Mouse (Mus musculus) kidney, postnatal 0 days (tissue): Measurements from ENCODE around the gene Irak1. TPM values are rescaled to one million over a fixed set of nuclear protein-coding genes. Genes with fewer than 3 reads are reported as not detected.
A peak's percentile ranks its signal among the peaks of the same experiment; 100 is the strongest.

Experiments used
- ATAC-seq: fragments of 200-750 bp; cut with Nextera tagmentation; replicated peaks from 2 replicates; pipeline ENCODE4 v1.8.0; 2017; ENCODE audit warnings: low read depth, moderate number of reproducible peaks, moderate TSS enrichment, moderate library complexity; ENCODE audit not compliant: low FRiP score
- DNase-seq: peaks from one replicate; pipeline ENCODE4 v3.0.0-alpha.2; 2016; ENCODE audit warnings: low spot score
- H3K27ac ChIP-seq: fragments of 300-500 bp; sonication (generic); 2 replicates; pipeline ENCODE4 v1.5.1; 2014; ENCODE audit warnings: mild to moderate bottlenecking
- H3K27me3 ChIP-seq: fragments of 300-500 bp; sonication (generic); 2 replicates; pipeline ENCODE4 v1.6.1; 2014; ENCODE audit warnings: low read length, mixed read lengths; ENCODE audit not compliant: insufficient read depth
- H3K36me3 ChIP-seq: fragments of 300-500 bp; sonication (generic); 2 replicates; pipeline ENCODE4 v1.6.1; 2014; ENCODE audit warnings: low read length, mixed read lengths; ENCODE audit not compliant: insufficient read depth
- H3K4me1 ChIP-seq: fragments of 300-500 bp; sonication (generic); replicated peaks from 2 replicates; pipeline ENCODE4 v1.6.1; 2014; ENCODE audit warnings: antibody characterized with exemption, low read length, mixed read lengths; ENCODE audit not compliant: insufficient read depth
- H3K4me2 ChIP-seq: fragments of 300-500 bp; sonication (generic); 2 replicates; pipeline ENCODE4 v1.6.1; 2014; ENCODE audit warnings: mild to moderate bottlenecking, low read length, moderate library complexity, mixed read lengths
- H3K4me3 ChIP-seq: fragments of 300-500 bp; sonication (generic); replicated peaks from 2 replicates; pipeline ENCODE4 v1.5.1; 2014; ENCODE audit warnings: low read depth, low read length
- H3K9ac ChIP-seq: fragments of 300-500 bp; sonication (generic); 2 replicates; pipeline ENCODE4 v1.6.1; 2014; ENCODE audit warnings: low read depth, low read length
- H3K9me3 ChIP-seq: fragments of 300-500 bp; sonication (generic); replicated peaks from 2 replicates; pipeline ENCODE4 v1.6.1; 2016; ENCODE audit warnings: low read length, inconsistent platforms, mixed read lengths
- CTCF ChIP-seq: IDR thresholded peaks from 2 replicates; pipeline ENCODE4 v1.5.1; 2016; ENCODE audit warnings: antibody characterized with exemption, low read depth, mild to moderate bottlenecking, moderate library complexity
- WGBS: fragments of 180-500 bp; shearing (Covaris S2); extraction: QIAGEN DNeasy Blood & Tissue Kit; methylation state at CpG from one replicate; pipeline ENCODE4 v1.1.7; 2014; 5-methylcytosine and 5-hydroxymethylcytosine counted together
- polyA plus RNA-seq: library from polyadenylated mRNA; unstranded; fragments of >200 nt; fragmentation: Nextera tagmentation; extraction: Ambion mirVana; gene quantifications from 2 replicates; pipeline ENCODE4 v1.2.1, GENCODE M21; 2015

Irak1 gene
- polyA plus RNA-seq, 1 experiment from 2014 or later, result 49.2 TPM

GRCm38 (mm10) chrX:74022795-74023187 is 927 bp downstream of the Irak1 start:
- no peak overlapping the region for H3K27ac ChIP-seq
- peak overlapping the region; percentile 79 for H3K9ac ChIP-seq
- ATAC-seq, result 0 out of 2 replicates have a peak, but pooled peaks have one; percentile 3
- no peaks in the 10 kb centered on the region for H3K27me3 ChIP-seq
- H3K4me2 ChIP-seq, result peak overlapping the region; percentile 62
- H3K9me3 ChIP-seq, result no peaks in the 10 kb centered on the region
- H3K4me1 ChIP-seq, result 0 out of 2 replicates have a peak, but pooled peaks cover 6% of the 10 kb centered on the region
- peak overlapping the region; percentile 56 for H3K4me3 ChIP-seq
- no peak for TF ChIP-seq CTCF
- H3K36me3 ChIP-seq, result 0 out of 2 replicates have a peak, but pooled peaks cover 5% of the 10 kb centered on the region
- DNase-seq, result no peak
- 24% methylated on average over 6 of the region's 6 CpGs for WGBS

GRCm38 (mm10) chrX:74014597-74014996 is 9.1 kb downstream of the Irak1 start:
- Histone ChIP-seq H3K27me3 (no peaks in the 10 kb centered on the region), H3K4me3 (no peak overlapping the region)

GRCm38 (mm10) chrX:74008063-74008462 is 15.7 kb downstream of the Irak1 start:
- H3K9ac ChIP-seq, result no peak overlapping the region
- H3K4me2 ChIP-seq, result no peak overlapping the region
- H3K27me3 ChIP-seq, result no peaks in the 10 kb centered on the region
- no peaks in the 10 kb centered on the region for H3K9me3 ChIP-seq
- H3K4me3 ChIP-seq, result no peak overlapping the region
- no peak for TF ChIP-seq CTCF
- ATAC-seq (no peak), DNase-seq (peak; percentile 36)
- no peaks in the 10 kb centered on the region for H3K4me1 ChIP-seq
- WGBS, result 39% methylated on average over 8 of the region's 8 CpGs
- no peak overlapping the region for H3K27ac ChIP-seq
- H3K36me3 ChIP-seq, result no peaks in the 10 kb centered on the region

More at GRCm38 (mm10) chrX:74014597-74014996, 9.1 kb downstream of the Irak1 start:
- DNase-seq (no peak), ATAC-seq (no peak)
- no peak overlapping the region for H3K27ac ChIP-seq
- no peak for TF ChIP-seq CTCF
- no peaks in the 10 kb centered on the region for H3K9me3 ChIP-seq
- no peak overlapping the region for H3K9ac ChIP-seq
- 100% methylated on average over 1 of the region's 1 CpGs for WGBS
- H3K4me1 ChIP-seq, result no peaks in the 10 kb centered on the region
- no peak overlapping the region for H3K4me2 ChIP-seq
- 0 out of 2 replicates have a peak, but pooled peaks cover 2% of the 10 kb centered on the region for H3K36me3 ChIP-seq

DNA sequence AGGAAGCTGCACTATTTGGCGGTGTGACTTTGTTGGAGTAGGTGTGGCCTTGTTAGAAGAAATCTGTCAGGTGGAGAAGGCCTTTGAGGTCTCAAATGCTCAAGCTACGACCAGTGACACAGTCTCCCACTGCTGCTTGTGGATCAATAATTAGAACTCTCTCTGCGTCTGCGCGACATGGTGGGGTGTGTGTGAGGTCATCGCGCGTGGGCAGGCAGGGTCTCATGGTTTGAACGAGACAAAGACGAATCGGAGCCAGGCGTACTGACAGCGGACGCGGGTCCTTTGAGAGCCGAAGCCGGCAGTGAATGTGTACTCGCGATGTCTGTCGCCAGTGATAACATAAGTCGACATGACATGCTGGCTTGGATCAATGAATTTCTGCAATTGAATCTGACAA is 17.3 kb downstream of the Irak1 start:
- Histone ChIP-seq H3K27me3 (no peaks in the 10 kb centered on the region), H3K9ac (no peak overlapping the region), H3K4me1 (no peaks in the 10 kb centered on the region), H3K4me2 (no peak overlapping the region), H3K27ac (no peak overlapping the region), H3K36me3 (no peaks in the 10 kb centered on the region), H3K9me3 (no peaks in the 10 kb centered on the region), H3K4me3 (no peak overlapping the region)
- ATAC-seq (no peak), DNase-seq (no peak)
- no peak for TF ChIP-seq CTCF
- WGBS, result 86% methylated on average over 21 of the region's 21 CpGs

DNA sequence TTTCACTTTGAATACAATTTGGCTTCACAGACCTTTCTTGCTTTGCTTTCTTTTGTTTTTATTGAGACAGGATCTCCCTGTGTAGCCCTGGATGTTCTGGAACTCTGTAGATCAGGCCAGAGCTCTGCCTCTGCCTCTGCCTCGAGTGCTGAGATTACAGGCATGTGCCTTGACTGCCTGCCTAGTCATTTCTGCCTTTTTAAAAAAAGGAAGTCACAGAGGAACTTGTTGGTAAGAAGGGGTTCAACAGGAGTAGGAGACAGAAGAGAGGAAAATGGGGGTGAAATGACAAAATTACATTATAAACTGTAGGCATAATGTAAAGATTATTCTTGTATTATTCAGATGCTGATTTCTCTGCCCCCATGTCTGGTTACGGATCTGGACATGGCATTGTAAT is 20.1 kb downstream of the Irak1 start:
- no peak overlapping the region for H3K4me3 ChIP-seq
- H3K9me3 ChIP-seq, result no peaks in the 10 kb centered on the region
- no peak overlapping the region for H3K27ac ChIP-seq
- no peak overlapping the region for H3K9ac ChIP-seq
- no peaks in the 10 kb centered on the region for H3K36me3 ChIP-seq
- TF ChIP-seq CTCF, result no peak
- no peak overlapping the region for H3K4me2 ChIP-seq
- H3K4me1 ChIP-seq, result no peaks in the 10 kb centered on the region
- DNase-seq (no peak), ATAC-seq (no peak)
- H3K27me3 ChIP-seq, result no peaks in the 10 kb centered on the region
- WGBS, result 58% methylated on average over 2 of the region's 2 CpGs

DNA sequence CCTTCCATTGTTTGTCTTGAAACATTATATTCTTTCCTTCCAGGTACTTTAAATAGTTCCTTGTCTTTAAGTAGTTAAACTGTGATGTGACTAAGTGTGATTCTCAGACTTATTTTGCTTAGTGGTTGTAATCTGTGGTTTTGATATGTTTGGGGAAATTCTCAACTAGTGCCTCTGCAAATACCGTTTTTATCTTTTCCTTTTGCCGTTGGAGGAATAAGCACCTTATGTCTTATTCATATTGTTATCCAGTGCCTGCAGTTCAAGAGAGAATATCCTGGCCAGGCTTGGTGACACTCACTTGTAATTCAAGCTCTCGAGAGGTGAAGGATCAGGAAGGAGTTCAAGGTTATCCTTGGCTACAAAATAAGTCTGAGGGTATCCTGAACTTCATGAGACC is 22.7 kb downstream of the Irak1 start:
- Histone ChIP-seq H3K9ac (no peak overlapping the region), H3K4me2 (no peak overlapping the region), H3K36me3 (no peaks in the 10 kb centered on the region), H3K4me3 (no peak overlapping the region), H3K9me3 (no peaks in the 10 kb centered on the region), H3K4me1 (no peaks in the 10 kb centered on the region), H3K27me3 (no peaks in the 10 kb centered on the region), H3K27ac (no peak overlapping the region)
- WGBS, result 49% methylated on average over 3 of the region's 3 CpGs
- TF ChIP-seq CTCF, result no peak
- no peak for ATAC-seq
- no peak for DNase-seq
